In genomic region chr12:108490336-108490735, GRCm38 (mm10) we compare ENCODE assay signal across 19 mouse cellular contexts.
DNase-seq lines count a peak whose midpoint lies in the region; ATAC-seq and TF ChIP-seq lines count a peak whose summit lies in the region.
"Had no signal": no experiment of that assay in that cellular context is flagged by ENCODE, and none has a peak within 500 bp of the region (broad histone marks: within the 10 kb centered on the region; RNA-seq: fewer than 3 reads in every experiment).

No protein-coding gene starts in this region.

- WGBS in forebrain, embryonic 14.5 days: 82% methylated on average over 6 of the region's 6 CpGs
- WGBS in midbrain, postnatal 0 days: 85% methylated on average over 6 of the region's 6 CpGs

- H3K9me3 ChIP-seq in forebrain, embryonic 14.5 days (replicated peaks; ENCODE audit: control insufficient read depth, low read length): no peaks in the 10 kb centered on the region
- no peaks in the 10 kb centered on the region for H3K9me3 ChIP-seq in midbrain, postnatal 0 days (ENCODE audit: low read length)
- H3K9me3 ChIP-seq: heart, embryonic 15.5 days; limb, embryonic 10.5 days had no signal

- DNase-seq in cerebellum, adult 9-10 months: peak; percentile 19
- no peak for DNase-seq in layer of hippocampus, adult 2 months (ENCODE audit: low spot score in 2 of 2)
- no peak for DNase-seq in layer of hippocampus, adult 11-12 months (ENCODE audit: low spot score)
- DNase-seq in forebrain, embryonic 14.5 days (ENCODE audit: low spot score): no peak
- no peak for DNase-seq in midbrain, postnatal 0 days (ENCODE audit: low spot score)
- DNase-seq in adipocyte (ENCODE audit: low spot score): no peak
- no peak for DNase-seq in natural killer cell, adult 2 months (ENCODE audit: low spot score in 2 of 2)
- DNase-seq: adrenal gland, adult 2 months; heart, adult 11 months; kidney, adult 18-20 months; kidney, postnatal 10 days; lung, embryonic 14.5 days; right cerebral cortex, postnatal 4 days had no signal

- peak overlapping the region; percentile 18; the same call in 1 of the 2 replicates for H3K27ac ChIP-seq in layer of hippocampus, adult 2 months
- peak overlapping the region; percentile 3; the same call in 1 of the 2 replicates for H3K27ac ChIP-seq in forebrain, embryonic 14.5 days (ENCODE audit: low read depth, low read length)
- 0 out of 2 replicates have a peak overlapping the region, but pooled peaks have one; percentile 26 for H3K27ac ChIP-seq in midbrain, postnatal 0 days (ENCODE audit: low read depth, low read length)
- H3K27ac ChIP-seq: heart, embryonic 15.5 days; left cerebral cortex, adult 2 months; limb, embryonic 10.5 days; macrophage had no signal

- TF ChIP-seq CTCF in layer of hippocampus, adult 2 months (conservative IDR thresholded peaks at IDR 0.05): no peak
- no peak for TF ChIP-seq CTCF in midbrain, postnatal 0 days (IDR thresholded peaks at IDR 0.05)

- no peak overlapping the region for H3K4me2 ChIP-seq in forebrain, embryonic 14.5 days (ENCODE audit: low read length)
- H3K4me2 ChIP-seq in midbrain, postnatal 0 days (ENCODE audit: low read depth, low read length, poor library complexity, severe bottlenecking): no peak overlapping the region
- H3K4me2 ChIP-seq: heart, embryonic 15.5 days; liver, embryonic 11.5 days; lung, embryonic 14.5 days had no signal

- 0 out of 2 replicates have a peak, but pooled peaks cover 2% of the 10 kb centered on the region for H3K36me3 ChIP-seq in forebrain, embryonic 14.5 days (ENCODE audit: control insufficient read depth, insufficient read depth, low read length)
- H3K36me3 ChIP-seq in midbrain, postnatal 0 days (ENCODE audit: insufficient read depth, low read length): no peaks in the 10 kb centered on the region
- H3K36me3 ChIP-seq: heart, embryonic 15.5 days; limb, embryonic 10.5 days had no signal

- H3K4me1 ChIP-seq in forebrain, embryonic 14.5 days (ENCODE audit: control insufficient read depth, insufficient read depth, low read length): peaks cover 18% of the 10 kb centered on the region
- H3K4me1 ChIP-seq in midbrain, postnatal 0 days (ENCODE audit: insufficient read depth, low read length): peaks cover 3% of the 10 kb centered on the region; the same call in 1 of the 2 replicates

- no peak overlapping the region for H3K4me3 ChIP-seq in layer of hippocampus, adult 2 months
- H3K4me3 ChIP-seq in forebrain, embryonic 14.5 days (ENCODE audit: low read depth, low read length): no peak overlapping the region
- H3K4me3 ChIP-seq in midbrain, postnatal 0 days (ENCODE audit: low read depth, low read length): no peak overlapping the region
- H3K4me3 ChIP-seq: heart, embryonic 15.5 days; left cerebral cortex, adult 2 months; limb, embryonic 10.5 days had no signal

- H3K27me3 ChIP-seq in forebrain, embryonic 14.5 days (replicated peaks; ENCODE audit: control insufficient read depth, insufficient read depth, low read length): no peaks in the 10 kb centered on the region
- no peaks in the 10 kb centered on the region for H3K27me3 ChIP-seq in midbrain, postnatal 0 days (ENCODE audit: insufficient read depth, low read length)
- H3K27me3 ChIP-seq: heart, embryonic 15.5 days had no signal

- ATAC-seq in cerebellum, adult (ENCODE audit: insufficient number of reproducible peaks, low FRiP score, low TSS enrichment): no peak
- no peak for ATAC-seq in forebrain, embryonic 14.5 days
- no peak for ATAC-seq in midbrain, postnatal 0 days (ENCODE audit: low FRiP score)

- H3K9ac ChIP-seq in forebrain, embryonic 14.5 days (ENCODE audit: low read length): no peak overlapping the region
- no peak overlapping the region for H3K9ac ChIP-seq in midbrain, postnatal 0 days (replicated peaks; ENCODE audit: low read length, poor library complexity, severe bottlenecking)
- H3K9ac ChIP-seq: heart, embryonic 15.5 days; lung, embryonic 14.5 days had no signal
